Mouse (Mus musculus) ES-E14 (cell line): ENCODE results near the gene Fat1. TPM values are rescaled to one million over a fixed set of nuclear protein-coding genes. Genes with fewer than 3 reads are reported as not detected.

Experiments used
- DNase-seq: peaks from one replicate; pipeline ENCODE4 v3.0.0-alpha.2; 2013; ENCODE audit warnings: low read depth, low spot score
- H3K27ac ChIP-seq: 2 replicates; pipeline ENCODE4 v1.5.1; 2012; ENCODE audit warnings: low read depth, mild to moderate bottlenecking, low read length, moderate library complexity, mixed read lengths; ENCODE audit not compliant: poor library complexity, insufficient read depth, severe bottlenecking
- H3K36me3 ChIP-seq: 2 replicates; pipeline ENCODE4 v1.6.1; 2012; ENCODE audit warnings: mild to moderate bottlenecking, low read length, moderate library complexity, mixed read lengths; ENCODE audit not compliant: control insufficient read depth, poor library complexity, insufficient read depth, severe bottlenecking
- H3K4me1 ChIP-seq, 2 experiments: fragments of 150-350 bp in 1 of 2; sonication (generic) in 1 of 2; 2 replicates each; pipeline ENCODE4 v1.6.1; 2012; ENCODE audit warnings: low read length in 2 of 2, mild to moderate bottlenecking in 1 of 2, mixed read lengths in 1 of 2; ENCODE audit not compliant: control insufficient read depth in 2 of 2, insufficient read depth in 2 of 2, poor library complexity in 1 of 2
- H3K4me3 ChIP-seq, 2 experiments: fragments of 150-350 bp in 1 of 2; sonication (generic) in 1 of 2; 2 replicates each; pipeline ENCODE4 v1.5.1; 2012; ENCODE audit warnings: low read length in 2 of 2, low read depth in 1 of 2, mild to moderate bottlenecking in 1 of 2, mixed read lengths in 1 of 2; ENCODE audit not compliant: insufficient read depth in 1 of 2, poor library complexity in 1 of 2, severe bottlenecking in 1 of 2
- H3K9ac ChIP-seq: 2 replicates; pipeline ENCODE4 v1.6.1; 2012; ENCODE audit warnings: low read depth, mild to moderate bottlenecking, low read length, mixed read lengths; ENCODE audit not compliant: poor library complexity, insufficient read depth, severe bottlenecking
- H3K9me3 ChIP-seq: fragments of 150-350 bp; sonication (generic); 2 replicates; pipeline ENCODE4 v1.6.1; 2012; ENCODE audit warnings: low read depth, mild to moderate bottlenecking, low read length; ENCODE audit not compliant: control insufficient read depth, insufficient read depth
- CHD2 ChIP-seq: IDR thresholded peaks from 2 replicates; pipeline ENCODE4 v1.6.1; 2014; ENCODE audit warnings: mild to moderate bottlenecking, low read depth, low read length, inconsistent platforms
- HCFC1 ChIP-seq: IDR thresholded peaks from 2 replicates; pipeline ENCODE4 v1.6.1; 2012; ENCODE audit warnings: low read length, inconsistent platforms, borderline replicate concordance; ENCODE audit not compliant: insufficient read depth
- MAFK ChIP-seq: IDR thresholded peaks from 2 replicates; pipeline ENCODE4 v1.6.1; 2014; ENCODE audit warnings: mild to moderate bottlenecking, low read depth, low read length, inconsistent platforms; ENCODE audit not compliant: insufficient read depth
- ZC3H11A ChIP-seq: IDR thresholded peaks from 2 replicates; pipeline ENCODE4 v1.6.1; 2012; ENCODE audit warnings: low read depth, mild to moderate bottlenecking, inconsistent platforms, low read length, borderline replicate concordance
- ZNF384 ChIP-seq: IDR thresholded peaks from 2 replicates; pipeline ENCODE4 v1.6.1; 2012; ENCODE audit warnings: low read depth, low read length, inconsistent platforms
- in situ Hi-C, 2 experiments: fragments of 600-800 bp; cut with MboI; formaldehyde crosslinking; loops; one replicate each; pipeline ENCODE4 v1.15.1; 2025; ENCODE audit warnings: low sequenced_read_pairs in 2 of 2, inconsistent platforms in 1 of 2; ENCODE audit not compliant: unreplicated experiment in 2 of 2
- total RNA-seq: library from RNA; depleted of rRNA; stranded (reverse); fragments of 300-350 nt; gene quantifications from 2 replicates; pipeline ENCODE4 v1.2.3, GENCODE M21; 2012

Gene Fat1
- total RNA-seq, 1 experiment, result 196 TPM

GRCm38 (mm10) chr8:44919487-44920082 lies 15.7 kb upstream of the Fat1 start:
- no peak for DNase-seq
- Histone ChIP-seq H3K4me3 (no peak overlapping the region), H3K4me1 (peaks cover 0 to 5% of the 10 kb centered on the region in 2 experiments; a peak in 1 of 4 replicates), H3K9ac (no peak overlapping the region), H3K9me3 (no peaks in the 10 kb centered on the region), H3K36me3 (no peaks in the 10 kb centered on the region), H3K27ac (no peak overlapping the region)
- TF ChIP-seq MAFK (no peak), ZNF384 (no peak), HCFC1 (no peak), CHD2 (no peak), ZC3H11A (no peak)
- in situ Hi-C loops, result no loop called here

GRCm38 (mm10) chr8:44920379-44921032 lies 14.7 kb upstream of the Fat1 start:
- Histone ChIP-seq H3K27ac (no peak overlapping the region), H3K4me1 (peaks cover 0 to 5% of the 10 kb centered on the region in 2 experiments; a peak in 1 of 4 replicates), H3K9me3 (no peaks in the 10 kb centered on the region), H3K9ac (no peak overlapping the region), H3K36me3 (no peaks in the 10 kb centered on the region), H3K4me3 (no peak overlapping the region)
- in situ Hi-C loops, result no loop called here
- peak; percentile 90 for TF ChIP-seq MAFK
- no peak for TF ChIP-seq HCFC1
- DNase-seq, result peak; percentile 26

- in situ Hi-C loops, result no loop called here
- Histone ChIP-seq H3K4me3 (no peak overlapping the region), H3K4me1 (peaks cover 0 to 5% of the 10 kb centered on the region in 2 experiments; a peak in 1 of 4 replicates), H3K9me3 (no peaks in the 10 kb centered on the region), H3K27ac (no peak overlapping the region), H3K9ac (no peak overlapping the region), H3K36me3 (no peaks in the 10 kb centered on the region)
- no peak for DNase-seq
- TF ChIP-seq MAFK (0 out of 2 replicates have a peak, but pooled peaks have one; percentile 18), ZNF384 (no peak)
Observed at GRCm38 (mm10) chr8:44924995-44925394, 10.3 kb upstream of the Fat1 start.

- in situ Hi-C loops, result no loop called here
- H3K4me3 ChIP-seq, result no peak overlapping the region
- DNase-seq, result no peak
- H3K9me3 ChIP-seq, result no peaks in the 10 kb centered on the region
- H3K9ac ChIP-seq, result no peak overlapping the region
- no peak overlapping the region for H3K27ac ChIP-seq
- no peaks in the 10 kb centered on the region for H3K36me3 ChIP-seq
- TF ChIP-seq MAFK (no peak), ZC3H11A (no peak), CHD2 (no peak), ZNF384 (no peak), HCFC1 (no peak)
- no peaks in the 10 kb centered on the region; a peak in 1 of 4 replicates for H3K4me1 ChIP-seq
Observed at GRCm38 (mm10) chr8:44930058-44930457, 5.2 kb upstream of the Fat1 start.

GRCm38 (mm10) chr8:44932546-44933342 lies 2.5 kb upstream of the Fat1 start:
- no peak for TF ChIP-seq ZC3H11A
- no peak for TF ChIP-seq ZNF384
- TF ChIP-seq HCFC1, result no peak
- no peak for TF ChIP-seq MAFK
- TF ChIP-seq CHD2, result no peak
- no peaks in the 10 kb centered on the region for H3K4me1 ChIP-seq
- H3K4me3 ChIP-seq, result no peak overlapping the region
- no peak for DNase-seq
- no peaks in the 10 kb centered on the region for H3K36me3 ChIP-seq
- H3K27ac ChIP-seq, result no peak overlapping the region
- H3K9me3 ChIP-seq, result no peaks in the 10 kb centered on the region
- H3K9ac ChIP-seq, result no peak overlapping the region
- in situ Hi-C loops, result no loop called here
